In genomic region chr19:5559229-5559628, GRCm38 (mm10) we compare ENCODE assay signal across 14 mouse cellular contexts. TPM values are rescaled to one million over a fixed set of nuclear protein-coding genes. Genes with fewer than 3 reads are reported as not detected.
DNase-seq lines count a peak whose midpoint lies in the region; ATAC-seq and TF ChIP-seq lines count a peak whose summit lies in the region.
"Had no signal": no experiment of that assay in that cellular context is flagged by ENCODE, and none has a peak within 500 bp of the region (broad histone marks: within the 10 kb centered on the region; RNA-seq: fewer than 3 reads in every experiment).

No protein-coding gene starts in this region.

- 23% methylated on average over 8 of the region's 8 CpGs for WGBS in liver, embryonic 12.5 days (ENCODE audit: insufficient replicate concordance)
- WGBS in liver, embryonic 11.5 days: 18% methylated on average over 8 of the region's 8 CpGs
- 17% methylated on average over 6 of the region's 8 CpGs for WGBS in embryonic facial prominence, embryonic 14.5 days
- WGBS in kidney, adult 2 months: 31% methylated on average over 8 of the region's 8 CpGs
- 21% methylated on average over 8 of the region's 8 CpGs for WGBS in limb, embryonic 15.5 days

- no peak for ATAC-seq in liver, embryonic 12.5 days
- ATAC-seq in liver, embryonic 11.5 days (replicated peaks; ENCODE audit: low FRiP score): no peak
- no peak for ATAC-seq in embryonic facial prominence, embryonic 14.5 days (ENCODE audit: low read depth)
- ATAC-seq in limb, embryonic 15.5 days (ENCODE audit: insufficient number of reproducible peaks, low FRiP score, low TSS enrichment, low read depth): no peak

- H3K9me3 ChIP-seq in liver, embryonic 12.5 days (replicated peaks): no peaks in the 10 kb centered on the region
- no peaks in the 10 kb centered on the region for H3K9me3 ChIP-seq in liver, embryonic 11.5 days (ENCODE audit: control insufficient read depth, low read length)
- no peaks in the 10 kb centered on the region for H3K9me3 ChIP-seq in embryonic facial prominence, embryonic 14.5 days (ENCODE audit: control insufficient read depth, low read length)
- no peaks in the 10 kb centered on the region for H3K9me3 ChIP-seq in limb, embryonic 15.5 days
- H3K9me3 ChIP-seq: neural tube, embryonic 12.5 days had no signal

- no peak for TF ChIP-seq POLR2A in kidney, adult 2 months (IDR thresholded peaks at IDR 0.05; ENCODE audit: low read depth, low read length)

- no peak overlapping the region for H3K4me2 ChIP-seq in liver, embryonic 12.5 days
- H3K4me2 ChIP-seq in liver, embryonic 11.5 days: no peak overlapping the region
- peak overlapping the region; percentile 66 for H3K4me2 ChIP-seq in embryonic facial prominence, embryonic 14.5 days (ENCODE audit: low read depth, low read length)
- peak overlapping the region; percentile 70; the same call in 1 of the 2 replicates for H3K4me2 ChIP-seq in limb, embryonic 15.5 days

- no peak for TF ChIP-seq CTCF in kidney, adult 2 months (conservative IDR thresholded peaks at IDR 0.05; ENCODE audit: insufficient read depth, insufficient read length, low read depth, low read length)

- no peak overlapping the region for H3K27ac ChIP-seq in liver, embryonic 12.5 days
- H3K27ac ChIP-seq in liver, embryonic 11.5 days (ENCODE audit: low read depth, low read length): no peak overlapping the region
- H3K27ac ChIP-seq in embryonic facial prominence, embryonic 14.5 days (replicated peaks; ENCODE audit: low read depth, low read length): no peak overlapping the region
- H3K27ac ChIP-seq in kidney, adult 2 months (ENCODE audit: insufficient read depth, low read depth, low read length): peak overlapping the region; percentile 67
- H3K27ac ChIP-seq in limb, embryonic 15.5 days: no peak overlapping the region
- H3K27ac ChIP-seq: neural tube, embryonic 12.5 days had no signal

- peaks cover 21% of the 10 kb centered on the region for H3K4me1 ChIP-seq in liver, embryonic 12.5 days
- peaks cover 14% of the 10 kb centered on the region for H3K4me1 ChIP-seq in liver, embryonic 11.5 days (replicated peaks; ENCODE audit: control insufficient read depth, insufficient read depth, low read length)
- H3K4me1 ChIP-seq in embryonic facial prominence, embryonic 14.5 days (ENCODE audit: control insufficient read depth, insufficient read depth, low read length): peaks cover 9% of the 10 kb centered on the region; the same call in 1 of the 2 replicates
- peaks cover 8% of the 10 kb centered on the region; the same call in 1 of the 2 replicates for H3K4me1 ChIP-seq in kidney, adult 2 months (ENCODE audit: control insufficient read depth, insufficient read depth, low read length)
- peaks cover 24% of the 10 kb centered on the region for H3K4me1 ChIP-seq in limb, embryonic 15.5 days

- no peak for DNase-seq in liver, embryonic 11.5 days (ENCODE audit: low spot score)
- no peak for DNase-seq in embryonic facial prominence, embryonic 14.5 days (ENCODE audit: low spot score)
- DNase-seq in kidney, adult 2 months: peak; percentile 89
- DNase-seq in layer of hippocampus, postnatal 36 days: no peak
- no peak for DNase-seq in spleen, adult 12 weeks (ENCODE audit: low spot score)
- DNase-seq: heart, adult 11 months; lung, postnatal 36 days; right cerebral cortex, postnatal 4 days had no signal

- peaks cover 97% of the 10 kb centered on the region for H3K27me3 ChIP-seq in liver, embryonic 12.5 days (replicated peaks)
- peaks cover 89% of the 10 kb centered on the region for H3K27me3 ChIP-seq in liver, embryonic 11.5 days (replicated peaks; ENCODE audit: control insufficient read depth, insufficient read depth, low read length)
- peaks cover 70% of the 10 kb centered on the region for H3K27me3 ChIP-seq in embryonic facial prominence, embryonic 14.5 days (replicated peaks; ENCODE audit: control insufficient read depth, insufficient read depth, low read length)
- no peaks in the 10 kb centered on the region for H3K27me3 ChIP-seq in kidney, adult 2 months (replicated peaks; ENCODE audit: control insufficient read depth, insufficient read depth, low read length)
- H3K27me3 ChIP-seq in limb, embryonic 15.5 days: peaks cover 92% of the 10 kb centered on the region

- no peaks in the 10 kb centered on the region for H3K36me3 ChIP-seq in liver, embryonic 12.5 days
- H3K36me3 ChIP-seq in liver, embryonic 11.5 days (ENCODE audit: control insufficient read depth, insufficient read depth, low read length): no peaks in the 10 kb centered on the region
- no peaks in the 10 kb centered on the region for H3K36me3 ChIP-seq in embryonic facial prominence, embryonic 14.5 days (ENCODE audit: control insufficient read depth, insufficient read depth, low read length)
- H3K36me3 ChIP-seq in kidney, adult 2 months (ENCODE audit: control insufficient read depth, insufficient read depth, low read length): no peaks in the 10 kb centered on the region
- no peaks in the 10 kb centered on the region for H3K36me3 ChIP-seq in limb, embryonic 15.5 days
- H3K36me3 ChIP-seq: neural tube, embryonic 12.5 days had no signal

- H3K4me3 ChIP-seq in liver, embryonic 12.5 days: 0 out of 2 replicates have a peak overlapping the region, but pooled peaks have one; percentile 38
- no peak overlapping the region for H3K4me3 ChIP-seq in liver, embryonic 11.5 days (ENCODE audit: low read depth, low read length)
- H3K4me3 ChIP-seq in embryonic facial prominence, embryonic 14.5 days (ENCODE audit: low read depth, low read length): peak overlapping the region; percentile 44
- peak overlapping the region; percentile 43 for H3K4me3 ChIP-seq in kidney, adult 2 months (ENCODE audit: insufficient read depth, low read depth, low read length)
- H3K4me3 ChIP-seq in limb, embryonic 15.5 days: peak overlapping the region; percentile 43

- no peak overlapping the region for H3K9ac ChIP-seq in liver, embryonic 12.5 days
- H3K9ac ChIP-seq in liver, embryonic 11.5 days (ENCODE audit: low read depth, low read length): no peak overlapping the region
- peak overlapping the region; percentile 52 for H3K9ac ChIP-seq in embryonic facial prominence, embryonic 14.5 days (ENCODE audit: low read depth, low read length)
- no peak overlapping the region for H3K9ac ChIP-seq in limb, embryonic 15.5 days

RNA-seq across cellular contexts. Expression of gene Ovol1, which starts 1.2 kb away (rescaled TPM):
- polyA plus RNA-seq in liver, embryonic 12.5 days (2016; fragmentation: Nextera tagmentation; extraction: Ambion mirVana): not detected in 2 replicates
- polyA plus RNA-seq in liver, embryonic 11.5 days (2014; fragmentation: Nextera tagmentation; extraction: Ambion mirVana): 0.22 TPM in 1 of 2 replicates, not detected in the other
- polyA plus RNA-seq in embryonic facial prominence, embryonic 14.5 days (2014; fragmentation: Nextera tagmentation; extraction: Ambion mirVana): 6.1 and 6.4 TPM in 2 replicates
- polyA plus RNA-seq in kidney, adult 2 months (2012; rRNA removed): 9.0 and 10.4 TPM in 2 replicates
- polyA plus RNA-seq in limb, embryonic 15.5 days (2015; fragmentation: Nextera tagmentation; extraction: Ambion mirVana): 30.1 and 30.3 TPM in 2 replicates
- total RNA-seq in layer of hippocampus, postnatal 36 days (2021): not detected
- total RNA-seq: adrenal gland, adult 18-20 months; left cerebral cortex, adult 8-10 months; MEL had no signal

RNA-seq across cellular contexts. Expression of gene Ap5b1, which starts 8.6 kb away (rescaled TPM):
- polyA plus RNA-seq in liver, embryonic 12.5 days (2016; fragmentation: Nextera tagmentation; extraction: Ambion mirVana): 3.4 and 3.5 TPM in 2 replicates
- polyA plus RNA-seq in liver, embryonic 11.5 days (2014; fragmentation: Nextera tagmentation; extraction: Ambion mirVana): 3.6 and 3.8 TPM in 2 replicates
- 3.3 and 3.8 TPM in 2 replicates for polyA plus RNA-seq in embryonic facial prominence, embryonic 14.5 days (2014; fragmentation: Nextera tagmentation; extraction: Ambion mirVana)
- polyA plus RNA-seq in kidney, adult 2 months (2012; rRNA removed): 10.2 and 13.3 TPM in 2 replicates
- polyA plus RNA-seq in limb, embryonic 15.5 days (2015; fragmentation: Nextera tagmentation; extraction: Ambion mirVana): 4.3 and 4.4 TPM in 2 replicates
- 1 to 10 TPM; 5.8 to 7.0 TPM for total RNA-seq in layer of hippocampus, postnatal 36 days (2021)

RNA-seq across cellular contexts. Expression of gene Rnaseh2c, which starts 42.4 kb away (rescaled TPM):
- polyA plus RNA-seq in liver, embryonic 12.5 days (2016; fragmentation: Nextera tagmentation; extraction: Ambion mirVana): 171 and 177 TPM in 2 replicates
- 175 and 189 TPM in 2 replicates for polyA plus RNA-seq in liver, embryonic 11.5 days (2014; fragmentation: Nextera tagmentation; extraction: Ambion mirVana)
- 94.8 and 110 TPM in 2 replicates for polyA plus RNA-seq in embryonic facial prominence, embryonic 14.5 days (2014; fragmentation: Nextera tagmentation; extraction: Ambion mirVana)
- 55.1 and 62.3 TPM in 2 replicates for polyA plus RNA-seq in kidney, adult 2 months (2012; rRNA removed)
- 115 and 116 TPM in 2 replicates for polyA plus RNA-seq in limb, embryonic 15.5 days (2015; fragmentation: Nextera tagmentation; extraction: Ambion mirVana)
- 10 to 100 TPM; 80.2 to 88.0 TPM for total RNA-seq in layer of hippocampus, postnatal 36 days (2021)

RNA-seq across cellular contexts. Expression of gene Snx32, which starts 48.9 kb away (rescaled TPM):
- polyA plus RNA-seq in liver, embryonic 12.5 days (2016; fragmentation: Nextera tagmentation; extraction: Ambion mirVana): 7.5 and 8.8 TPM in 2 replicates
- 7.0 and 8.3 TPM in 2 replicates for polyA plus RNA-seq in liver, embryonic 11.5 days (2014; fragmentation: Nextera tagmentation; extraction: Ambion mirVana)
- 10.7 and 13.2 TPM in 2 replicates for polyA plus RNA-seq in embryonic facial prominence, embryonic 14.5 days (2014; fragmentation: Nextera tagmentation; extraction: Ambion mirVana)
- polyA plus RNA-seq in kidney, adult 2 months (2012; rRNA removed): 14.7 and 16.3 TPM in 2 replicates
- polyA plus RNA-seq in limb, embryonic 15.5 days (2015; fragmentation: Nextera tagmentation; extraction: Ambion mirVana): 9.4 and 10.3 TPM in 2 replicates
- total RNA-seq in layer of hippocampus, postnatal 36 days (2021): 10 to 100 TPM; 80.5 to 83.5 TPM

RNA-seq across cellular contexts. Expression of gene Kat5, which starts 50.8 kb away (rescaled TPM):
- 24.9 and 26.8 TPM in 2 replicates for polyA plus RNA-seq in liver, embryonic 12.5 days (2016; fragmentation: Nextera tagmentation; extraction: Ambion mirVana)
- polyA plus RNA-seq in liver, embryonic 11.5 days (2014; fragmentation: Nextera tagmentation; extraction: Ambion mirVana): 24.0 and 28.0 TPM in 2 replicates
- 24.7 and 32.5 TPM in 2 replicates for polyA plus RNA-seq in embryonic facial prominence, embryonic 14.5 days (2014; fragmentation: Nextera tagmentation; extraction: Ambion mirVana)
- 60.3 and 67.4 TPM in 2 replicates for polyA plus RNA-seq in kidney, adult 2 months (2012; rRNA removed)
- 43.3 and 48.7 TPM in 2 replicates for polyA plus RNA-seq in limb, embryonic 15.5 days (2015; fragmentation: Nextera tagmentation; extraction: Ambion mirVana)
- total RNA-seq in layer of hippocampus, postnatal 36 days (2021): 10 to 100 TPM; 80.1 to 91.1 TPM

Comparison
In these comparisons a context has a peak if more than half of its experiments do, and no peak if none do; other contexts are left out.
1. H3K4me2 ChIP-seq: peak in embryonic facial prominence, embryonic 14.5 days (single experiment) and limb, embryonic 15.5 days (single experiment); none in liver, embryonic 12.5 days (single experiment) and liver, embryonic 11.5 days (single experiment).